Mouse (Mus musculus): ENCODE results near the gene Vipr1. TPM values are rescaled to one million over a fixed set of nuclear protein-coding genes. Genes with fewer than 3 reads are reported as not detected.

The Vipr1 gene
- polyA plus RNA-seq, 1 experiment from 2014 or later = 0.17 TPM

DNA sequence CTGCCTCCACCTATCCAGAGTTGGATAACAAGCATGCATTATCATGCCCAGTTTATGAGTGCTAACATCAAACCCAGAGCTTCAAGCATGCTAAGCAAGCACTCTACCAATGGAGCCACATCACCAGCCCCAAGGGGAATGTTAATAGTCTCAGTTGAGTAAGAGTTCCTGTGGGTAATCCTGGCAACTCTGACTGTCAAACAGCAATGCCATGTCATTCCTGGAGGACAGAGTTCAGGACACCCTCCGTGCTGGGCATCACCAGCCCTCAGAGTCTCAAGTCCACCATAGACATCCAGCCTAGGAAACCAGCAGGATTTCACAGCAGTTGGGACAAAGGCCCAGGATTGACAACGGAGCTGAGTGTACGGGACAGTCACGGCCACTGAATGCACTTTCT lies 19.3 kb upstream of the Vipr1 start:
- no peak overlapping the region for H3K27ac ChIP-seq (ENCODE audit: low read depth, low read length)

DNA sequence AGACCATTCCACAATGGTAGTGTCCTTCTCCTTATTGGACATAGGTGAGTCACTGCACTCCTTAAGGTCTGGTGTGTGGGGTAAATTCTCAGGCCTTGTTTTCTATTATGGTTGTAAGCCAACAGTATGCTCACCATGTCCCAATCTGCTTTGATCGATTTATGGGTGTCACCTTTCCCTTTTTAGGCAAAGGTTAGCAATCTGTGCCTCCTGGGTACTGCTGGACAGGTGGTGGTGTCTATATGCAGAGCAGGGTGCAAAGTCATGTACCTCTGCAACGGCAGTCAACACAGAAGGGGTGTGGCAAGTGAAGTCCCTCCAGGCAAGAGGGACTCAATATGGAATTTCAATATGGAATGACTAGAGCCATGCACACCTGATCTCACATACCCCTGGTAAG lies 17.6 kb upstream of the Vipr1 start:
- no peak overlapping the region for H3K4me2 ChIP-seq
- ATAC-seq (replicated peaks; ENCODE audit: insufficient number of reproducible peaks, low FRiP score, low TSS enrichment) = no peak

More for the DNA sequence above, 19.3 kb upstream of the Vipr1 start:
- H3K4me3 ChIP-seq (ENCODE audit: low read depth, low read length) = no peak overlapping the region
- WGBS (ENCODE audit: insufficient replicate concordance) = 83% methylated on average over 4 of the region's 4 CpGs
- no peak overlapping the region for H3K4me2 ChIP-seq
- no peaks in the 10 kb centered on the region for H3K9me3 ChIP-seq (replicated peaks; ENCODE audit: control insufficient read depth, low read length)
- peaks cover 6% of the 10 kb centered on the region; the same call in 1 of the 2 replicates for H3K27me3 ChIP-seq (ENCODE audit: control insufficient read depth, insufficient read depth, low read length)
- H3K36me3 ChIP-seq (ENCODE audit: control insufficient read depth, insufficient read depth, low read length) = no peaks in the 10 kb centered on the region
- ATAC-seq (replicated peaks; ENCODE audit: insufficient number of reproducible peaks, low FRiP score, low TSS enrichment) = no peak
- H3K9ac ChIP-seq (ENCODE audit: low read depth, low read length) = no peak overlapping the region
- peaks cover 4% of the 10 kb centered on the region; the same call in 1 of the 2 replicates for H3K4me1 ChIP-seq (ENCODE audit: control insufficient read depth, insufficient read depth, low read length)

DNA sequence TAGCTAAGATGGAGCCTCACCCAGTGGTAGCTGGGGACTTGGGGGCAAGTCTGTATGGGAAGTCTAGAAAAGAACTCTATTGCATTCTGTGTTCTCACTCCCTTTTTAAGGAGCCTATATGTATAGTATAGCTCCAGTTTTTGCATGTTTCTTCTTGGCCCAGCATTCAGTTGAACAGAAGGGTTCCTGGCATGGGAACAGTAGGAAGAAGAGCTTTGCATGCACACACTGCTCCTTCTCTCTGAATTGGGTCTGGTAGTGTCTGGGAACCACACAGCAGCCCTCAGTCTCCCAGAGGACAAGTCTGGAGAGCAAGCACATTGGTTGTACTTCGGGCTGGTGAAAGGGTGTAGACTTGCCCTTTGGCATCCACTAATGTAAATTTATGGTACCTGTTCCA lies 11.9 kb upstream of the Vipr1 start:
- H3K4me2 ChIP-seq = no peak overlapping the region
- peaks cover 11% of the 10 kb centered on the region for H3K27me3 ChIP-seq (ENCODE audit: control insufficient read depth, insufficient read depth, low read length)
- no peaks in the 10 kb centered on the region for H3K36me3 ChIP-seq (ENCODE audit: control insufficient read depth, insufficient read depth, low read length)
- H3K9me3 ChIP-seq (replicated peaks; ENCODE audit: control insufficient read depth, low read length) = no peaks in the 10 kb centered on the region
- H3K4me3 ChIP-seq (ENCODE audit: low read depth, low read length) = no peak overlapping the region
- no peak overlapping the region for H3K27ac ChIP-seq (ENCODE audit: low read depth, low read length)
- no peak for ATAC-seq (replicated peaks; ENCODE audit: insufficient number of reproducible peaks, low FRiP score, low TSS enrichment)
- no peak overlapping the region for H3K9ac ChIP-seq (ENCODE audit: low read depth, low read length)
- 75% methylated on average over 1 of the region's 1 CpGs for WGBS (ENCODE audit: insufficient replicate concordance)
- peaks cover 6% of the 10 kb centered on the region; the same call in 1 of the 2 replicates for H3K4me1 ChIP-seq (ENCODE audit: control insufficient read depth, insufficient read depth, low read length)

More for the DNA sequence above, 17.6 kb upstream of the Vipr1 start:
- H3K36me3 ChIP-seq (ENCODE audit: control insufficient read depth, insufficient read depth, low read length) = no peaks in the 10 kb centered on the region
- H3K9ac ChIP-seq (ENCODE audit: low read depth, low read length) = no peak overlapping the region
- H3K27ac ChIP-seq (ENCODE audit: low read depth, low read length) = no peak overlapping the region
- no peaks in the 10 kb centered on the region for H3K27me3 ChIP-seq (ENCODE audit: control insufficient read depth, insufficient read depth, low read length)
- no peak overlapping the region for H3K4me3 ChIP-seq (ENCODE audit: low read depth, low read length)
- peaks cover 4% of the 10 kb centered on the region; the same call in 1 of the 2 replicates for H3K4me1 ChIP-seq (ENCODE audit: control insufficient read depth, insufficient read depth, low read length)
- no peaks in the 10 kb centered on the region for H3K9me3 ChIP-seq (replicated peaks; ENCODE audit: control insufficient read depth, low read length)
- 83% methylated on average over 2 of the region's 2 CpGs for WGBS (ENCODE audit: insufficient replicate concordance)

- H3K27ac ChIP-seq (ENCODE audit: low read depth, low read length) = no peak overlapping the region
- H3K4me3 ChIP-seq (ENCODE audit: low read depth, low read length) = no peak overlapping the region
- peaks cover 6% of the 10 kb centered on the region; the same call in 1 of the 2 replicates for H3K4me1 ChIP-seq (ENCODE audit: control insufficient read depth, insufficient read depth, low read length)
- H3K27me3 ChIP-seq (ENCODE audit: control insufficient read depth, insufficient read depth, low read length) = peaks cover 18% of the 10 kb centered on the region
- no peak overlapping the region for H3K9ac ChIP-seq (ENCODE audit: low read depth, low read length)
- H3K4me2 ChIP-seq = no peak overlapping the region
- ATAC-seq (replicated peaks; ENCODE audit: insufficient number of reproducible peaks, low FRiP score, low TSS enrichment) = no peak
- H3K36me3 ChIP-seq (ENCODE audit: control insufficient read depth, insufficient read depth, low read length) = no peaks in the 10 kb centered on the region
- 23% methylated on average over 4 of the region's 4 CpGs for WGBS (ENCODE audit: insufficient replicate concordance)
- no peaks in the 10 kb centered on the region for H3K9me3 ChIP-seq (replicated peaks; ENCODE audit: control insufficient read depth, low read length)
Measured at GRCm38 (mm10) chr9:121631946-121632345, 10.6 kb upstream of the Vipr1 start.

GRCm38 (mm10) chr9:121632891-121633290 lies 9.6 kb upstream of the Vipr1 start:
- no peak overlapping the region for H3K9ac ChIP-seq (ENCODE audit: low read depth, low read length)
- no peaks in the 10 kb centered on the region for H3K9me3 ChIP-seq (replicated peaks; ENCODE audit: control insufficient read depth, low read length)
- no peak for ATAC-seq (replicated peaks; ENCODE audit: insufficient number of reproducible peaks, low FRiP score, low TSS enrichment)
- H3K27me3 ChIP-seq (ENCODE audit: control insufficient read depth, insufficient read depth, low read length) = peaks cover 18% of the 10 kb centered on the region
- H3K4me2 ChIP-seq = no peak overlapping the region
- no peak overlapping the region for H3K4me3 ChIP-seq (ENCODE audit: low read depth, low read length)
- H3K36me3 ChIP-seq (ENCODE audit: control insufficient read depth, insufficient read depth, low read length) = no peaks in the 10 kb centered on the region
- no peak overlapping the region for H3K27ac ChIP-seq (ENCODE audit: low read depth, low read length)
- peaks cover 6% of the 10 kb centered on the region; the same call in 1 of the 2 replicates for H3K4me1 ChIP-seq (ENCODE audit: control insufficient read depth, insufficient read depth, low read length)
- WGBS (ENCODE audit: insufficient replicate concordance) = 90% methylated on average over 10 of the region's 10 CpGs

DNA sequence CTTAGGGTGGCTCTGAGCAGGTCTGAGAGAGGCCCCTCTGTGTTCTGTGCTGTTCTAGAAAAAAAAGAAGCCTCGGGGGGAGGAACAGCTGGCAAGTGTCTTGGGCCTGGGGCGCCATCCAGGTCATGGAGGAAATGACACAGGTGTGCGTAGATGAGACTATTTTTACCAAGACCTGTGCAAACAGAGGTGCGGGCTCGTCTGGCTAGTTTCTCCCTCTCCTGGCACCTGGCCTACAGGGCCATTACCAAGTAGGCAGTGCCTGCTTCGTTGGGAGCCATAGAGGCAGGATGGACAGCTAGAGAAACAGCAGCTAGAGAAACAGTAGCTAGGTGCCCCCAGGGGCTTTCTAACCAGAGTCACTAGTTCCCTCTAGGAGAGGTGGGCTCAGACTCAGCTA lies 9.2 kb upstream of the Vipr1 start:
- Histone ChIP-seq H3K27me3 (ENCODE audit: control insufficient read depth, insufficient read depth, low read length) (peaks cover 20% of the 10 kb centered on the region), H3K27ac (ENCODE audit: low read depth, low read length) (no peak overlapping the region), H3K4me3 (ENCODE audit: low read depth, low read length) (no peak overlapping the region), H3K9ac (ENCODE audit: low read depth, low read length) (no peak overlapping the region), H3K9me3 (replicated peaks; ENCODE audit: control insufficient read depth, low read length) (no peaks in the 10 kb centered on the region), H3K36me3 (ENCODE audit: control insufficient read depth, insufficient read depth, low read length) (no peaks in the 10 kb centered on the region), H3K4me2 (no peak overlapping the region), H3K4me1 (ENCODE audit: control insufficient read depth, insufficient read depth, low read length) (peaks cover 6% of the 10 kb centered on the region; the same call in 1 of the 2 replicates)
- WGBS (ENCODE audit: insufficient replicate concordance) = 80% methylated on average over 6 of the region's 6 CpGs
- no peak for ATAC-seq (replicated peaks; ENCODE audit: insufficient number of reproducible peaks, low FRiP score, low TSS enrichment)

DNA sequence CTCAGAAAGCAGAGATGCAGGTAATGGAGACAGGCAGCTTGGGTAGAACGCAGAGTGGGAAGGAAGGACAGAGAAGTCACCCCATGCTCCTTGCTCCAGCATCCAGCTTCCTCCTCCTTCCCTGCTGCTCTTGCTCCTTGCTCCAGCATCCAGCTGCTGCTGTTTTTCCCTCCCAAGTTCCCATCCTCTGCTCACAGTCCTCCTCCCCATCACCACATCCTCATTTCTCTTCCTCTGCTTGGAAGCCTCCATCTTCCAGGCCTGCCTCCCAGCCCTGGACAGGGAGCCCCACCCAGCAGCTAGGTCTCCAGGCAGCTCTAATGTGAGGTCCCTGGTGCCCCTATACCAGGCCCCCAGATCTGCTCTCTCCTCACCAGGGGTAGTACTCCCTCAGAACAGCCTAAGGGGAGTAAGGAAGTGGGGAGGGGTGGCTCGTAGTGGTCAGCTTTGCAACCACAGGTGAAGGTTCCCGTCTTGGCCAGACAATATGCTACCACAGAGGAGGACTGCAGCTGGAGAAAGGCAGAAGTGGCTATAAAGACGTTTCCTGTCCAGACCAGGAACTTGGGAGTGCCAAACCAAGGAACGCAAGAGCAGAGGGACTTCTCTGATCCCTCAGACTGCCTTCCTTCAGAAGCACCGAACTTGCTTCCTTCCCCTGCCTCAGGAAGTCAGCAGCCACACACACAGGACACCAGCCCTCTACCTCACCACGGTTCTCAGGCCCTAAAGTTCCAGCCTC lies 6.5 kb upstream of the Vipr1 start:
- Histone ChIP-seq H3K9ac (ENCODE audit: low read depth, low read length) (no peak overlapping the region), H3K27ac (ENCODE audit: low read depth, low read length) (no peak overlapping the region), H3K4me2 (no peak overlapping the region), H3K4me1 (ENCODE audit: control insufficient read depth, insufficient read depth, low read length) (peaks cover 6% of the 10 kb centered on the region; the same call in 1 of the 2 replicates), H3K9me3 (replicated peaks; ENCODE audit: control insufficient read depth, low read length) (no peaks in the 10 kb centered on the region), H3K36me3 (ENCODE audit: control insufficient read depth, insufficient read depth, low read length) (no peaks in the 10 kb centered on the region), H3K27me3 (ENCODE audit: control insufficient read depth, insufficient read depth, low read length) (peaks cover 41% of the 10 kb centered on the region), H3K4me3 (ENCODE audit: low read depth, low read length) (no peak overlapping the region)
- WGBS (ENCODE audit: insufficient replicate concordance) = 51% methylated on average over 7 of the region's 7 CpGs
- ATAC-seq (replicated peaks; ENCODE audit: insufficient number of reproducible peaks, low FRiP score, low TSS enrichment) = no peak

DNA sequence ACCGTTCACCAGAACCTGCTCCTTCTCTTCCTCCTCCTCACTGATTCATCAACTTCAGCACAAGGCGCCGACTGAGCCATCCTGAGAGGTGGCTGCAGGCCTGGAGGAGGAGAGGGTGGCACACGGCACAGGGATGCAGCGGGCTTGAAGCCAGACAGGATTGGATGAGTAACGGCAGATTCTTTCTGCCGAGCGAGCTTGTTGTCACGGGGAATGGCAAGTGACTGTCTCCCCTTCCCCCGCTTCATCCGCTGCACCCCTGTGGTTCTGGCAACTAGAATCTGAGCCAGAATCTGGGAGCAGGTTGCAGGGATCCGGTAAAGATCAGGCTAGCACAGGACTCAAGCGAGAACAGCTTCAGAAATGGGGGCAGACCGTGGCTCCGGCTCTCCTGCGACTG lies 2.7 kb upstream of the Vipr1 start:
- Histone ChIP-seq H3K4me1 (ENCODE audit: control insufficient read depth, insufficient read depth, low read length) (peaks cover 15% of the 10 kb centered on the region), H3K9me3 (replicated peaks; ENCODE audit: control insufficient read depth, low read length) (no peaks in the 10 kb centered on the region), H3K27me3 (ENCODE audit: control insufficient read depth, insufficient read depth, low read length) (peaks cover 67% of the 10 kb centered on the region), H3K4me2 (no peak overlapping the region), H3K9ac (ENCODE audit: low read depth, low read length) (no peak overlapping the region), H3K36me3 (ENCODE audit: control insufficient read depth, insufficient read depth, low read length) (no peaks in the 10 kb centered on the region), H3K27ac (ENCODE audit: low read depth, low read length) (no peak overlapping the region), H3K4me3 (ENCODE audit: low read depth, low read length) (no peak overlapping the region)
- ATAC-seq (replicated peaks; ENCODE audit: insufficient number of reproducible peaks, low FRiP score, low TSS enrichment) = no peak
- 46% methylated on average over 16 of the region's 16 CpGs for WGBS (ENCODE audit: insufficient replicate concordance)

Data from heart, embryonic 11.5 days (tissue).